ENCODE assay signal across 23 mouse cellular contexts in genomic region chr9:35546745-35547144, GRCm38 (mm10). TPM values are rescaled to one million over a fixed set of nuclear protein-coding genes. Genes with fewer than 3 reads are reported as not detected.
DNase-seq lines count a peak whose midpoint lies in the region; ATAC-seq lines count a peak whose summit lies in the region.
"Had no signal": no experiment of that assay in that cellular context is flagged by ENCODE, and none has a peak within 500 bp of the region (broad histone marks: within the 10 kb centered on the region; RNA-seq: fewer than 3 reads in every experiment).

No protein-coding gene starts in this region.

- peaks cover 3% of the 10 kb centered on the region; the same call in 1 of the 2 replicates for H3K27me3 ChIP-seq in liver, embryonic 12.5 days (replicated peaks)
- H3K27me3 ChIP-seq: embryonic facial prominence, embryonic 13.5 days; lung, embryonic 15.5 days had no signal

- peaks cover 4% of the 10 kb centered on the region for H3K4me1 ChIP-seq in liver, embryonic 12.5 days
- H3K4me1 ChIP-seq: forebrain, embryonic 10.5 days; hindbrain, embryonic 10.5 days; lung, embryonic 15.5 days; midbrain, embryonic 10.5 days had no signal

- no peak for ATAC-seq in liver, embryonic 12.5 days
- peak; percentile 94 for ATAC-seq in neutrophil, adult 5-6 weeks (ENCODE audit: extremely low read depth, insufficient number of reproducible peaks, low FRiP score, poor library complexity, severe bottlenecking)

- H3K9ac ChIP-seq in liver, embryonic 12.5 days: no peak overlapping the region
- H3K9ac ChIP-seq: embryonic facial prominence, embryonic 13.5 days; lung, embryonic 15.5 days had no signal

- H3K4me2 ChIP-seq in liver, embryonic 12.5 days: peak overlapping the region; percentile 11; the same call in 1 of the 2 replicates
- H3K4me2 ChIP-seq: embryonic facial prominence, embryonic 13.5 days; heart, embryonic 11.5 days; lung, embryonic 15.5 days had no signal

- DNase-seq in spleen, postnatal 36 days (ENCODE audit: low spot score in 2 of 2): peak; percentile 59 to 65
- DNase-seq in spleen, adult 12 weeks (ENCODE audit: low spot score): no peak
- peak; percentile 66 for DNase-seq in MEL-GATA-1-ER (ENCODE audit: extremely low read depth, low read depth)
- DNase-seq in retina, embryonic 14.5 days (ENCODE audit: low spot score): no peak
- no peak for DNase-seq in embryo, embryonic 11 days
- no peak for DNase-seq in kidney, postnatal 10 days
- DNase-seq: adrenal gland, adult 8-10 months; cerebellum, postnatal 36 days; gastrocnemius, adult 2 months; kidney, adult 2 months; right cerebral cortex, postnatal 14 days had no signal

- H3K9me3 ChIP-seq in liver, embryonic 12.5 days (replicated peaks): no peaks in the 10 kb centered on the region
- H3K9me3 ChIP-seq: embryonic facial prominence, embryonic 13.5 days; forebrain, embryonic 10.5 days; hindbrain, embryonic 10.5 days; lung, embryonic 15.5 days; midbrain, embryonic 10.5 days had no signal

- H3K4me3 ChIP-seq in liver, embryonic 12.5 days: no peak overlapping the region
- H3K4me3 ChIP-seq: embryonic facial prominence, embryonic 13.5 days; forebrain, embryonic 10.5 days; gastrocnemius, adult 2 months; hindbrain, embryonic 10.5 days; lung, embryonic 15.5 days; midbrain, embryonic 10.5 days had no signal

- no peaks in the 10 kb centered on the region for H3K36me3 ChIP-seq in liver, embryonic 12.5 days
- H3K36me3 ChIP-seq: embryonic facial prominence, embryonic 13.5 days; forebrain, embryonic 10.5 days; lung, embryonic 15.5 days had no signal

- 14% methylated on average over 9 of the region's 9 CpGs for WGBS in liver, embryonic 12.5 days (ENCODE audit: insufficient replicate concordance)

- no peak overlapping the region for H3K27ac ChIP-seq in liver, embryonic 12.5 days
- H3K27ac ChIP-seq: embryonic facial prominence, embryonic 13.5 days; forebrain, embryonic 10.5 days; gastrocnemius, adult 2 months; hindbrain, embryonic 10.5 days; lung, embryonic 15.5 days; midbrain, embryonic 10.5 days had no signal

RNA-seq across cellular contexts. Expression of gene Ddx25, which starts 11.6 kb away (rescaled TPM):
- polyA plus RNA-seq in liver, embryonic 12.5 days (2016; fragmentation: Nextera tagmentation; extraction: Ambion mirVana): 0.65 and 0.67 TPM in 2 replicates
- 1.3 and 1.5 TPM in 2 replicates for total RNA-seq in neutrophil, adult 5-6 weeks (2017)
- total RNA-seq: gastrocnemius, adult 2 months had no signal

RNA-seq across cellular contexts. Expression of gene Pus3, which starts 11.7 kb away (rescaled TPM):
- 11.7 and 12.9 TPM in 2 replicates for polyA plus RNA-seq in liver, embryonic 12.5 days (2016; fragmentation: Nextera tagmentation; extraction: Ambion mirVana)
- 25.6 and 30.9 TPM in 2 replicates for total RNA-seq in neutrophil, adult 5-6 weeks (2017)

RNA-seq across cellular contexts. Expression of gene Pate2, which starts 23.3 kb away (rescaled TPM):
- polyA plus RNA-seq in liver, embryonic 12.5 days (2016; fragmentation: Nextera tagmentation; extraction: Ambion mirVana): 0.32 and 0.47 TPM in 2 replicates
- total RNA-seq in neutrophil, adult 5-6 weeks (2017): not detected in 2 replicates
- total RNA-seq: gastrocnemius, adult 2 months had no signal

RNA-seq across cellular contexts. Expression of gene Hyls1, which starts 23.5 kb away (rescaled TPM):
- 9.4 and 10.8 TPM in 2 replicates for polyA plus RNA-seq in liver, embryonic 12.5 days (2016; fragmentation: Nextera tagmentation; extraction: Ambion mirVana)
- 11.9 and 14.5 TPM in 2 replicates for total RNA-seq in neutrophil, adult 5-6 weeks (2017)

RNA-seq across cellular contexts. Expression of gene Gm1113, which starts 28.7 kb away (rescaled TPM):
- polyA plus RNA-seq in liver, embryonic 12.5 days (2016; fragmentation: Nextera tagmentation; extraction: Ambion mirVana): not detected in 2 replicates
- total RNA-seq in neutrophil, adult 5-6 weeks (2017): not detected in 2 replicates
- total RNA-seq: adrenal gland, adult 8-10 months; gastrocnemius, adult 2 months; layer of hippocampus, adult 18-20 months; left cerebral cortex, adult 18-20 months had no signal
- polyA plus RNA-seq: embryonic facial prominence, embryonic 13.5 days; forebrain, embryonic 10.5 days; heart, embryonic 11.5 days; hindbrain, embryonic 10.5 days; kidney, adult 2 months; limb, embryonic 11.5 days; lung, embryonic 15.5 days; midbrain, embryonic 10.5 days; stomach, embryonic 16.5 days had no signal

Comparison
In these comparisons a context has a peak if more than half of its experiments do, and no peak if none do; other contexts are left out.
1. DNase-seq: peak in spleen, postnatal 36 days (2 of 2) and MEL-GATA-1-ER (single experiment); none in spleen, adult 12 weeks (single experiment), retina, embryonic 14.5 days (single experiment), embryo, embryonic 11 days (single experiment) and kidney, postnatal 10 days (single experiment).